Mouse (Mus musculus) liver, embryonic 14.5 days (tissue): ENCODE measurements around the gene Slc6a17.

Experiments used
- CTCF ChIP-seq: IDR thresholded peaks from 2 replicates; pipeline ENCODE4 v1.5.1; 2016; ENCODE audit warnings: antibody characterized with exemption, low read depth, control low read depth
- EP300 ChIP-seq: IDR thresholded peaks from 2 replicates; pipeline ENCODE4 v1.6.1; 2016; ENCODE audit warnings: antibody characterized with exemption, low read depth

- TF ChIP-seq CTCF = no peak
- no peak for TF ChIP-seq EP300
Observed at GRCm38 (mm10) chr3:107459196-107459772, 58.5 kb downstream of the Slc6a17 start, which contains the start of gene Kcnc4.
